Mouse (Mus musculus): ENCODE measurements around the gene Ccr7. TPM values are rescaled to one million over a fixed set of nuclear protein-coding genes. Genes with fewer than 3 reads are reported as not detected.

Gene Ccr7
- polyA plus RNA-seq, 1 experiment from 2014 or later, result not detected

DNA sequence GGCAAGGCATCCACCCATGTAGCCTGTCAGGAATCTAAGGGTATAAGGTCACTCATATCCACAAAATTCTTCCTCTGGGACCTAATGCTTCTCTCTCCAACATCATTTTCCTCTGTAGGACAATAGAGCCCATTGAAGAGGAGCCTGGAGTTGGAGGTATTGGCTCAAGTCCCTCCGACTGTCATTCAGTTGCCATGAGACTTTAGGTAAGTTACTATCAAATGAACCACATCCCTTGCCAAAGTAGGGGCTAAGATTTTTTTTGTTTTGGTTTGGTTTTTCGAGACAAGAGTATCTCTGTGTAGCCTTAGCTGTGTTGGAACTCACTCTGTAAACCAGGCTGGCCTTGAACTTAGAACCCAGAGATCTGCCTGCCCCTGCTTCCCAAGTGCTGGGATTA, 16.6 kb upstream of the Ccr7 start:
- H3K4me3 ChIP-seq (replicated peaks; ENCODE audit: low read length), result no peak overlapping the region
- 76% methylated on average over 2 of the region's 2 CpGs for WGBS
- no peak overlapping the region for H3K9ac ChIP-seq (replicated peaks; ENCODE audit: low read depth, low read length)
- H3K27me3 ChIP-seq (replicated peaks; ENCODE audit: control insufficient read depth, insufficient read depth, low read length), result no peaks in the 10 kb centered on the region
- H3K9me3 ChIP-seq (ENCODE audit: control insufficient read depth, low read length), result no peaks in the 10 kb centered on the region
- no peak overlapping the region for H3K27ac ChIP-seq (ENCODE audit: low read length)
- no peak for ATAC-seq
- no peak overlapping the region for H3K4me2 ChIP-seq (ENCODE audit: low read length)
- no peaks in the 10 kb centered on the region for H3K36me3 ChIP-seq (ENCODE audit: control insufficient read depth, insufficient read depth)
- H3K4me1 ChIP-seq (replicated peaks; ENCODE audit: control insufficient read depth, insufficient read depth, low read length), result no peaks in the 10 kb centered on the region

DNA sequence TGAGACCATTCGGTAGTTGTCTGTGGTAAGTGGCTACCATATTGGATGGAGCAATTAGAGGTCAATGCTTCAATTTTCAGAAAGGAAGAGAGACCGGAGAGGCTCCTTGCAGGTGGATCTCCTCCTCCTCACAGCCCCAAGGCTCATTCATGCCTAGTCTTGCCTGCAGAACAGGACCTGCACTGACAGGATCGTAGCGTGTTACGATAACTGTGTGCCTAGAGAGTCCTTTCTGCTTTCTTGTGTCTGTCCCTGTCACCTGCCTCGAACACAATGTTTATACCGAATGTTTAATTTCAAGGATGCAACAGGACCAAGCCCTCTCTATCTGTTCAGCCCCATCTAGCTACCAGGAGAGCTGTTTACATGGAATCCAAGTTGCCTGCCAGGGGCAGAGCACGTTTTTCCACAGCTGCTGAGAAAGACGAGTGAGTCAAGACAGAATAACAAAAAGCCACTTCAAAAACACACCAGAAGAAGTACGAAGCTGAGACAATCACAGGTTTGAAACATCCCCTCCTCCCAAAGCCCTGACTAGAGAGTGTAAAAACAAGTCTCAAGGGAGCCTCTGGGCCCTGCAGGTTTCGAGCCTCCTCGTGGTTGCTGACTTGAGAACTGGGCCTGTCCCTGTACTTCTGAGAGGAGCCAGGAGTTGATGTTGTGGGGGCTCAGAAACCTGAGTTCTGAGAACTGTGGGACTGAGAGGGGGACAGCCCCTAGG, 15.8 kb upstream of the Ccr7 start:
- H3K9me3 ChIP-seq (ENCODE audit: control insufficient read depth, low read length), result no peaks in the 10 kb centered on the region
- no peak overlapping the region for H3K9ac ChIP-seq (replicated peaks; ENCODE audit: low read depth, low read length)
- ATAC-seq, result no peak
- no peaks in the 10 kb centered on the region for H3K4me1 ChIP-seq (replicated peaks; ENCODE audit: control insufficient read depth, insufficient read depth, low read length)
- H3K36me3 ChIP-seq (ENCODE audit: control insufficient read depth, insufficient read depth), result no peaks in the 10 kb centered on the region
- no peak overlapping the region for H3K27ac ChIP-seq (ENCODE audit: low read length)
- H3K27me3 ChIP-seq (replicated peaks; ENCODE audit: control insufficient read depth, insufficient read depth, low read length), result no peaks in the 10 kb centered on the region
- no peak overlapping the region for H3K4me2 ChIP-seq (ENCODE audit: low read length)
- WGBS, result 81% methylated on average over 12 of the region's 12 CpGs
- no peak overlapping the region for H3K4me3 ChIP-seq (replicated peaks; ENCODE audit: low read length)

DNA sequence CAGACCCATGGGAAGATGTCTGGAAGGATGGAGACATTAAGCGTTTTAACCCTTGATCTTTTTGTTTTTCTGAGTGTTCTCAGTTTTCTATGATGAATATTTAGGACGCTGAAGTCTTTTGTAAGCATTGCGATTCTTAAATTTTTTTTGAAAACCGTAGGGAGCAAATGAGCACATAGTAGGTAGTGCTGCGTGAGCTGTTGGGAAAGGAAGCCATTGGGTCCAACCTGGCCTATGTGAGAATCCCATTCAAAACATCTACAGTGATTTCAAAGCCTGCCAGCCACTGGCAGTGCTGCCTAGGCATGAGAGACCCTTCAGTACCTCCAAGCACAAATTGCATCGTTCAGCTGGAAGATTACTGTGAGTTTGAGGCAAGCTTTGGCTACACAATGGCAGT, 15.1 kb upstream of the Ccr7 start:
- Histone ChIP-seq H3K9ac (replicated peaks; ENCODE audit: low read depth, low read length) (no peak overlapping the region), H3K36me3 (ENCODE audit: control insufficient read depth, insufficient read depth) (no peaks in the 10 kb centered on the region), H3K4me3 (replicated peaks; ENCODE audit: low read length) (no peak overlapping the region), H3K27me3 (replicated peaks; ENCODE audit: control insufficient read depth, insufficient read depth, low read length) (no peaks in the 10 kb centered on the region), H3K9me3 (ENCODE audit: control insufficient read depth, low read length) (no peaks in the 10 kb centered on the region), H3K4me2 (ENCODE audit: low read length) (no peak overlapping the region), H3K27ac (ENCODE audit: low read length) (no peak overlapping the region), H3K4me1 (replicated peaks; ENCODE audit: control insufficient read depth, insufficient read depth, low read length) (no peaks in the 10 kb centered on the region)
- 89% methylated on average over 6 of the region's 6 CpGs for WGBS
- no peak for ATAC-seq

DNA sequence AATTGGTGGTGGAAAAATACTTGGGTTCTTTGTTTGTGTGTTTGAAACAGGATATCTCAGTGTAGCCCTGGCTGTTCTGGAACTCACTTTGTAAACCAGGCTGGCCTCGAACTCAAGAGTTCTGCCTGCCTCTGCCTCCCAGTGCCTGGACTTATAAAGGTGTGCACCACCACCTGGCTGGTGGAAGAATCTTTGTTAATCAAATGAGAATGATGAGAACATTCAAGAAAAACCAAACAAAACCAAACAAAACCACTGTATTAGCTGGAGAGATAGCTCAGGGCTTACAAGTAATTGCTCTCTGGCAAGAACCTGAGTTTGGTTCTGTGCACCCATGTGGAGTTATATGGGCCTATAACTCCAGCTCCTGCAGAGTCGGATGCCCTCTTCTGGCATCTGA, 14.6 kb upstream of the Ccr7 start:
- H3K4me1 ChIP-seq (replicated peaks; ENCODE audit: control insufficient read depth, insufficient read depth, low read length), result no peaks in the 10 kb centered on the region
- no peak overlapping the region for H3K27ac ChIP-seq (ENCODE audit: low read length)
- H3K9ac ChIP-seq (replicated peaks; ENCODE audit: low read depth, low read length), result no peak overlapping the region
- H3K4me2 ChIP-seq (ENCODE audit: low read length), result no peak overlapping the region
- no peaks in the 10 kb centered on the region for H3K27me3 ChIP-seq (replicated peaks; ENCODE audit: control insufficient read depth, insufficient read depth, low read length)
- no peak overlapping the region for H3K4me3 ChIP-seq (replicated peaks; ENCODE audit: low read length)
- H3K9me3 ChIP-seq (ENCODE audit: control insufficient read depth, low read length), result no peaks in the 10 kb centered on the region
- WGBS, result 93% methylated on average over 2 of the region's 2 CpGs
- no peak for ATAC-seq
- no peaks in the 10 kb centered on the region for H3K36me3 ChIP-seq (ENCODE audit: control insufficient read depth, insufficient read depth)

DNA sequence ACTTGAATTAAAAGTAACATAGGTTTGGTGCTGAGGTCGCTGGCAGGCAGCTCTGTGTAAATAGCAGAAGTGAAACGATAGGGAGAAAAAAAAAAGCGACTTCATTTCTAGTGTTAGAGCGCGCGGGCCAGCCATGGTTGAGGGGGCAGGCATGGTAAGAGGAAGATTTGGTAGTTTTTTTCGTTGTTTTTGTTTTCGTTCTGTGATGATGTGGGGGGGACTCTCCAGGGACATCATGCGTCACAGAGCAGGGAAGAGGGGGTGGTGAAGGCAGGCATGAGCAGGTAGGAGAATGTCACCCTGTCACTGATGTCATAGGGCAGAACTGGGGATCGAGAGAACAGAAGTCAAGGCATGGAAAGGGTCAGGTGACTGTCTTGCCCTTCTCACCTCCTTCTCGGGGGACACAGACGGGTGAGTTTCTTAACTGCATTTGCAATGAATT, 13.2 kb upstream of the Ccr7 start:
- Histone ChIP-seq H3K27me3 (replicated peaks; ENCODE audit: control insufficient read depth, insufficient read depth, low read length) (no peaks in the 10 kb centered on the region), H3K9ac (replicated peaks; ENCODE audit: low read depth, low read length) (no peak overlapping the region), H3K9me3 (ENCODE audit: control insufficient read depth, low read length) (no peaks in the 10 kb centered on the region), H3K27ac (ENCODE audit: low read length) (no peak overlapping the region), H3K4me1 (replicated peaks; ENCODE audit: control insufficient read depth, insufficient read depth, low read length) (no peaks in the 10 kb centered on the region), H3K4me3 (replicated peaks; ENCODE audit: low read length) (no peak overlapping the region), H3K4me2 (ENCODE audit: low read length) (no peak overlapping the region), H3K36me3 (ENCODE audit: control insufficient read depth, insufficient read depth) (no peaks in the 10 kb centered on the region)
- ATAC-seq, result no peak
- WGBS, result 76% methylated on average over 12 of the region's 12 CpGs

DNA sequence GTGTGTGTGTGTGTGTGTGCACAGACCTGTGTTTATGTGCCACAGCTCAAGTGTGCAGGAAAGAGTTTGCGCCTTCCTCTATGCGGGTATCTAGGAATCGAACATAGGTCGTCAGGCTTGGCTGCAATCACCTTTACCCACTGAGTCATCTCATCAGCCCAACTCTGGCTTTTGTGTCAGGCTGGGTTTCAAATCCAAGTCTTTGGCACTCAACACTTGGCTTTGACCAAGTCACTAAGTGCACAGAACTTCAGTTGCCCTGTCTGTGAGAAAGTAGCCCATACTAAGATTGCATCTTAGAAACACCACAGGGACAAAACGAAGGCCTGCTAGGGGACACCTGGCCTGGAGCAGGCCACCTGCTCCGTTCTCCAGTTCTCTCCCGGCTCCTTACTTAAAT, 12.7 kb upstream of the Ccr7 start:
- Histone ChIP-seq H3K27me3 (replicated peaks; ENCODE audit: control insufficient read depth, insufficient read depth, low read length) (no peaks in the 10 kb centered on the region), H3K9ac (replicated peaks; ENCODE audit: low read depth, low read length) (no peak overlapping the region), H3K4me2 (ENCODE audit: low read length) (no peak overlapping the region), H3K27ac (ENCODE audit: low read length) (no peak overlapping the region), H3K4me3 (replicated peaks; ENCODE audit: low read length) (no peak overlapping the region), H3K36me3 (ENCODE audit: control insufficient read depth, insufficient read depth) (no peaks in the 10 kb centered on the region), H3K9me3 (ENCODE audit: control insufficient read depth, low read length) (no peaks in the 10 kb centered on the region), H3K4me1 (replicated peaks; ENCODE audit: control insufficient read depth, insufficient read depth, low read length) (no peaks in the 10 kb centered on the region)
- no peak for ATAC-seq
- WGBS, result 94% methylated on average over 7 of the region's 7 CpGs

DNA sequence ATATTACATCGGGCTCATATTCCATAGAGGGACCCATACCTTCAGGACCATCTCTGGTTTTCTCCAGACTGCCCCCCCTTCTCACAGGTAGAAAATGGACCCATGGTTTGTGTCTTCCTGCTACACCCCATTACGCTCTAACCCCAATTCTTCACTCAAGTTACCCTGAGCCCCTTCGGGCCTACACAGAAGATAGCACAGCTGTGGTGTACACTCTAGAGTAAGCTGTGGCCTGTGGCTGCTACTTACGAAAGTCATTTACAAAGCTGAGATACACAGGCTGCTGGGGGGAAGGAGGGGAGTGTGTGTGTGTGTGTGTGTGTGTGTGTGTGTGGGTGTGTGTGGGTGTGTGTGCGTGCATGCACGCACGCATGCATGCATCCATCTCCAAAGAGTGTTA, 11.4 kb upstream of the Ccr7 start:
- Histone ChIP-seq H3K4me2 (ENCODE audit: low read length) (no peak overlapping the region), H3K27ac (ENCODE audit: low read length) (no peak overlapping the region), H3K36me3 (ENCODE audit: control insufficient read depth, insufficient read depth) (no peaks in the 10 kb centered on the region), H3K4me1 (replicated peaks; ENCODE audit: control insufficient read depth, insufficient read depth, low read length) (no peaks in the 10 kb centered on the region), H3K9ac (replicated peaks; ENCODE audit: low read depth, low read length) (no peak overlapping the region), H3K9me3 (ENCODE audit: control insufficient read depth, low read length) (no peaks in the 10 kb centered on the region), H3K27me3 (replicated peaks; ENCODE audit: control insufficient read depth, insufficient read depth, low read length) (no peaks in the 10 kb centered on the region), H3K4me3 (replicated peaks; ENCODE audit: low read length) (no peak overlapping the region)
- WGBS, result 94% methylated on average over 7 of the region's 7 CpGs
- ATAC-seq, result no peak

DNA sequence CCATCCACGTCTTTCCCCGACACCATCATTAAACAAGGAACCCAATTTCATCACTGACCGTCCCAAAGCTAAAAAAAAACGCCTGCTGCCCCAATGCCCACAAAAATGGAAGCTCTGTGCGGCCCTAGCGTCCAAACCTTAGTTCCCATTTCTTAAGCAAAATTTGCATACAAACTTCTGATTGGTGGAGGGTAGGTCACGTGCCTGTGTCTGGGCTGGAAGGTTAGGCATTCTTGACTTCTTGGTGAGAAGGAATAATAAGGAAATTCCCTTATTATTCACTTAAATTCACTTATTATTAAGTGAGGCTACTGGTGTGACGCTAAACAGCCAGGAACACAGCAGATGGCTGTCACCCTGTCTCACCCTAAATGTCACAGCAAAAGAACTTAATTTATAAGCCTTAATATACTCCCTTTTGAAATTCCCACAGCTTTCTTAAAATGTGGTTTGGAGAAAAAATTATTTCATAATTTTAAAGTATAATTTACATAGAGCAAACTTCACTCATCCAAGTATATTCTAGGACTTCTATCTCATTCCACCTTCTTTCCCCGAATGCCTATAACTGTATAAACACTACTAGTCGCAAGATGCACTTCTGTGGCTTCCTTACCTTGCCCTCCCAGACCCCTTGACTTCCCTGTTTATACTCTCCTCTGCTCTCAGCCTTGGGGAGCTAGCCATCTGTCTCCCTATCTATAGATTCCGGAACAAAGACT, 10.3 kb upstream of the Ccr7 start:
- no peaks in the 10 kb centered on the region for H3K36me3 ChIP-seq (ENCODE audit: control insufficient read depth, insufficient read depth)
- H3K9me3 ChIP-seq (ENCODE audit: control insufficient read depth, low read length), result no peaks in the 10 kb centered on the region
- no peak overlapping the region for H3K27ac ChIP-seq (ENCODE audit: low read length)
- no peak overlapping the region for H3K9ac ChIP-seq (replicated peaks; ENCODE audit: low read depth, low read length)
- 78% methylated on average over 11 of the region's 11 CpGs for WGBS
- no peaks in the 10 kb centered on the region for H3K4me1 ChIP-seq (replicated peaks; ENCODE audit: control insufficient read depth, insufficient read depth, low read length)
- no peaks in the 10 kb centered on the region for H3K27me3 ChIP-seq (replicated peaks; ENCODE audit: control insufficient read depth, insufficient read depth, low read length)
- ATAC-seq, result no peak
- H3K4me2 ChIP-seq (ENCODE audit: low read length), result no peak overlapping the region
- no peak overlapping the region for H3K4me3 ChIP-seq (replicated peaks; ENCODE audit: low read length)

DNA sequence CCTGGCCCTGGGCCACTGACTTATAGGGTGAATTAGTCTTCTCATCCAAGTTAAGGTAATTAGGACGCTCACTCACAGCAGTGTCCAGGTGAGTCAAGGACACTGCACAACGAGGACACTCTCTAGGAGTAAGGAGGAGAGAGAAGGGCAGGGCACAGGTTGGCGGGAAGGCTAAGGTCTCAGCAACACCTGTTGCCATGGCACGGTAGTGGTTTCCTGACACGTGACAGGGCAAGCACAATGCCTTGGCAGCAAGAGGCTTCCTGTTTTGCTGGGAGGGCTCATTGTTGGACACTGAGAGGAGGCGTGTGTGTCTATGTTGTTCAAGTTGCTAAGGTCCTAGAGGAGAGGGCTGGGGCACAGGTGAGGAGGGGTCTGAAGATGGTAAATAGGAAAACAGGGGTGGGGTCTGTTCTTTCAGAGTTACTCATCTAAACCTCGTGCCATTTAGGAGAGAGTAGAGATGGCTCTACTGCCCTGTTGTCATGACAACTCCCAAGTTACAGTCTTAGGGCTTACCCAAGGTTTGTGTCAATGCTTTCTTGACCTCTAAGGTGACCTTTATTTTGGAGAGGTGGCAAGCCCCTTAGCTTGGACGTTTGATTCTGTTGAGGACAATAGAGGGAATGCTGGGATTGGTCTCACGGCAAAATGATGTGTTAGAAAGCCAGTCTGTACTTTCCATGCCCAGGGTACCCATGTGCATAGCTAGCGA, 8.3 kb upstream of the Ccr7 start:
- H3K27me3 ChIP-seq (replicated peaks; ENCODE audit: control insufficient read depth, insufficient read depth, low read length), result no peaks in the 10 kb centered on the region
- H3K4me2 ChIP-seq (ENCODE audit: low read length), result no peak overlapping the region
- no peaks in the 10 kb centered on the region for H3K36me3 ChIP-seq (ENCODE audit: control insufficient read depth, insufficient read depth)
- no peaks in the 10 kb centered on the region for H3K9me3 ChIP-seq (ENCODE audit: control insufficient read depth, low read length)
- WGBS, result 78% methylated on average over 10 of the region's 10 CpGs
- H3K4me3 ChIP-seq (replicated peaks; ENCODE audit: low read length), result no peak overlapping the region
- H3K9ac ChIP-seq (replicated peaks; ENCODE audit: low read depth, low read length), result no peak overlapping the region
- no peak for ATAC-seq
- no peak overlapping the region for H3K27ac ChIP-seq (ENCODE audit: low read length)
- H3K4me1 ChIP-seq (replicated peaks; ENCODE audit: control insufficient read depth, insufficient read depth, low read length), result no peaks in the 10 kb centered on the region
